Mouse (Mus musculus): ENCODE data around the gene Clip2. TPM values are rescaled to one million over a fixed set of nuclear protein-coding genes. Genes with fewer than 3 reads are reported as not detected.

The Clip2 gene
- polyA plus RNA-seq, 1 experiment from 2014 or later: 3.8 TPM

DNA sequence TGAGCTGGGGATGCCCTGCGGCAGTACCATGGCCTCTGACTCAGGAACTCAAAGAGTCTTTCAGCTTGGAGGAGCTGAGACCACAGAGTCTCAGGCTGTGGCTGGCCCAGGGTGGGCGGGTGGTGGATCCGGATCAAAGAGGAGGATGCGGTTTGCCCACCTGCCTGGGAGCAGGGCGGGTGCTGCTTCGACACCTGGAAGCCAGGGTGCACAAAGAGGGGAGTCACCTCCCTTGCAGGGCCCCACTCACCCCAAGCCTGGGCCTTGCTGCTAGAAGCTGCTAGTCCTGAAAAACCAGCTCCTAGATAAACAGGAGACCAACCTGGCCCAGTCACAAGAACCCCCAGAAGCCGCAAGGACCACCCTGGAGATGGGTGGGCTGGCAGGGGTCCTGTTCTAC is 107.8 kb downstream of the Clip2 start:
- ATAC-seq: peak; percentile 64
- Histone ChIP-seq H3K9ac (ENCODE audit: low read depth, low read length) (0 out of 2 replicates have a peak overlapping the region, but pooled peaks have one; percentile 24), H3K4me3 (ENCODE audit: low read length) (no peak overlapping the region), H3K36me3 (ENCODE audit: control insufficient read depth, insufficient read depth, low read length) (peaks cover 4% of the 10 kb centered on the region; the same call in 1 of the 2 replicates), H3K27me3 (replicated peaks; ENCODE audit: control insufficient read depth, insufficient read depth, low read length) (no peaks in the 10 kb centered on the region), H3K4me1 (ENCODE audit: control insufficient read depth, insufficient read depth, low read length) (peaks cover 43% of the 10 kb centered on the region), H3K4me2 (ENCODE audit: low read depth, low read length) (0 out of 2 replicates have a peak overlapping the region, but pooled peaks have one; percentile 2), H3K27ac (ENCODE audit: low read length) (peak overlapping the region; percentile 76), H3K9me3 (ENCODE audit: control insufficient read depth, low read length) (peaks cover 4% of the 10 kb centered on the region; the same call in 1 of the 2 replicates)
- WGBS: 76% methylated on average over 7 of the region's 7 CpGs

GRCm38 (mm10) chr5:134442066-134442465 is 110.2 kb downstream of the Clip2 start:
- Histone ChIP-seq H3K4me2 (ENCODE audit: low read depth, low read length) (no peak overlapping the region), H3K27ac (ENCODE audit: low read length) (no peak overlapping the region), H3K4me1 (ENCODE audit: control insufficient read depth, insufficient read depth, low read length) (peaks cover 63% of the 10 kb centered on the region), H3K9me3 (ENCODE audit: control insufficient read depth, low read length) (peaks cover 4% of the 10 kb centered on the region; the same call in 1 of the 2 replicates), H3K9ac (ENCODE audit: low read depth, low read length) (no peak overlapping the region), H3K4me3 (ENCODE audit: low read length) (no peak overlapping the region), H3K36me3 (ENCODE audit: control insufficient read depth, insufficient read depth, low read length) (peaks cover 4% of the 10 kb centered on the region; the same call in 1 of the 2 replicates), H3K27me3 (replicated peaks; ENCODE audit: control insufficient read depth, insufficient read depth, low read length) (no peaks in the 10 kb centered on the region)
- no peak for ATAC-seq
- 94% methylated on average over 3 of the region's 3 CpGs for WGBS

- Histone ChIP-seq H3K9me3 (ENCODE audit: control insufficient read depth, low read length) (peaks cover 4% of the 10 kb centered on the region; the same call in 1 of the 2 replicates), H3K27ac (ENCODE audit: low read length) (no peak overlapping the region), H3K4me1 (ENCODE audit: control insufficient read depth, insufficient read depth, low read length) (peaks cover 68% of the 10 kb centered on the region), H3K9ac (ENCODE audit: low read depth, low read length) (no peak overlapping the region), H3K27me3 (replicated peaks; ENCODE audit: control insufficient read depth, insufficient read depth, low read length) (no peaks in the 10 kb centered on the region), H3K4me2 (ENCODE audit: low read depth, low read length) (no peak overlapping the region), H3K36me3 (ENCODE audit: control insufficient read depth, insufficient read depth, low read length) (peaks cover 4% of the 10 kb centered on the region; the same call in 1 of the 2 replicates), H3K4me3 (ENCODE audit: low read length) (no peak overlapping the region)
- WGBS: 65% methylated on average over 3 of the region's 3 CpGs
- ATAC-seq: no peak
Observed at GRCm38 (mm10) chr5:134441105-134441504, 111.1 kb downstream of the Clip2 start.

DNA sequence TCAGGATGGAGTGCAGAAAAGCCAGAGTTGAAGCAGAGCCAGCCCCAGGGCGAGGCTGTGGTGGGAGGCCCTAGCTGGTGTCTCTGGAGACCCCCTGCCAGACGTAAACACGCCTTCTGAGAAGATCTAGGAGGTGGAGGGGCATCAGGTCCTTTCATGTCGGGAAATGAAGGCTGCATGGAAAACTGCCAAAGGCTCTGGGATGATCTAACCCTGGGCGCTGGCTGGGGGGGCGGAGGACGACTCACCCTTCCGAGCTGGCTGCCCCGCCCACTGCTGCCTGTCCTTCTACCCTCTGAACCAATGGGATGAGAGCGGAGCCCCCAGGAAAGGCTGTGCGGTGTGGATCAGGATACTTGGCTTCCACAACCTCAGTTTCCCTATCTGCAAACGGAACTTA is 112.1 kb downstream of the Clip2 start:
- WGBS: 50% methylated on average over 12 of the region's 12 CpGs
- H3K4me3 ChIP-seq (ENCODE audit: low read length): no peak overlapping the region
- H3K27ac ChIP-seq (ENCODE audit: low read length): peak overlapping the region; percentile 30; the same call in 1 of the 2 replicates
- no peaks in the 10 kb centered on the region for H3K27me3 ChIP-seq (replicated peaks; ENCODE audit: control insufficient read depth, insufficient read depth, low read length)
- no peak overlapping the region for H3K9ac ChIP-seq (ENCODE audit: low read depth, low read length)
- peaks cover 4% of the 10 kb centered on the region; the same call in 1 of the 2 replicates for H3K9me3 ChIP-seq (ENCODE audit: control insufficient read depth, low read length)
- 0 out of 2 replicates have a peak, but pooled peaks have one; percentile 27 for ATAC-seq
- H3K36me3 ChIP-seq (ENCODE audit: control insufficient read depth, insufficient read depth, low read length): peaks cover 4% of the 10 kb centered on the region; the same call in 1 of the 2 replicates
- no peak overlapping the region for H3K4me2 ChIP-seq (ENCODE audit: low read depth, low read length)
- peaks cover 64% of the 10 kb centered on the region for H3K4me1 ChIP-seq (ENCODE audit: control insufficient read depth, insufficient read depth, low read length)

GRCm38 (mm10) chr5:134439481-134439880 is 112.8 kb downstream of the Clip2 start:
- H3K27ac ChIP-seq (ENCODE audit: low read length): peak overlapping the region; percentile 30
- no peak for ATAC-seq
- H3K9ac ChIP-seq (ENCODE audit: low read depth, low read length): no peak overlapping the region
- H3K9me3 ChIP-seq (ENCODE audit: control insufficient read depth, low read length): peaks cover 4% of the 10 kb centered on the region; the same call in 1 of the 2 replicates
- H3K27me3 ChIP-seq (replicated peaks; ENCODE audit: control insufficient read depth, insufficient read depth, low read length): no peaks in the 10 kb centered on the region
- no peak overlapping the region for H3K4me2 ChIP-seq (ENCODE audit: low read depth, low read length)
- H3K4me3 ChIP-seq (ENCODE audit: low read length): no peak overlapping the region
- WGBS: 93% methylated on average over 7 of the region's 7 CpGs
- peaks cover 58% of the 10 kb centered on the region for H3K4me1 ChIP-seq (ENCODE audit: control insufficient read depth, insufficient read depth, low read length)
- H3K36me3 ChIP-seq (ENCODE audit: control insufficient read depth, insufficient read depth, low read length): peaks cover 4% of the 10 kb centered on the region; the same call in 1 of the 2 replicates

Small RNA genes lying within 50 kb of the gene (microRNA-seq; reads per million reads assigned to microRNA genes)
- not detected for gene Gm26340
- not detected for gene Mir7228

Other genes starting within 250 kb of the Clip2 start
- gene Gtf2i, start 237.7 kb downstream of the Clip2 start, polyA plus RNA-seq (2015; fragmentation: Nextera tagmentation; extraction: Ambion mirVana): 86.7 and 91.5 TPM in 2 replicates
- gene Gtf2ird1, start 95.7 kb downstream of the Clip2 start, polyA plus RNA-seq (2015; fragmentation: Nextera tagmentation; extraction: Ambion mirVana): 66.5 and 66.6 TPM in 2 replicates
- not detected in 2 replicates for gene Syna, start 7.7 kb upstream of the Clip2 start, polyA plus RNA-seq (2015; fragmentation: Nextera tagmentation; extraction: Ambion mirVana)
- 204 and 233 TPM in 2 replicates for gene Rfc2, start 28.9 kb upstream of the Clip2 start, polyA plus RNA-seq (2015; fragmentation: Nextera tagmentation; extraction: Ambion mirVana)
- gene Lat2, start 62.6 kb upstream of the Clip2 start, polyA plus RNA-seq (2015; fragmentation: Nextera tagmentation; extraction: Ambion mirVana): 2.1 and 2.4 TPM in 2 replicates
- 362 and 396 TPM in 2 replicates for gene Eif4h, start 87.1 kb upstream of the Clip2 start, polyA plus RNA-seq (2015; fragmentation: Nextera tagmentation; extraction: Ambion mirVana)
- 3.4 and 3.8 TPM in 2 replicates for gene Limk1, start 136.2 kb upstream of the Clip2 start, polyA plus RNA-seq (2015; fragmentation: Nextera tagmentation; extraction: Ambion mirVana)
- gene Eln, start 194.9 kb upstream of the Clip2 start, polyA plus RNA-seq (2015; fragmentation: Nextera tagmentation; extraction: Ambion mirVana): 50.5 and 65.8 TPM in 2 replicates

All from intestine, embryonic 16.5 days (tissue).